ENCODE assay signal across 8 mouse cellular contexts in genomic region chr19:4927904-4928531, GRCm38 (mm10). TPM values are rescaled to one million over a fixed set of nuclear protein-coding genes. Genes with fewer than 3 reads are reported as not detected.
DNase-seq lines count a peak whose midpoint lies in the region; ATAC-seq lines count a peak whose summit lies in the region.

Gene Dpp3 (minus strand): TSS chr19:4928287.

- peaks cover 30% of the 10 kb centered on the region for H3K36me3 ChIP-seq in hindbrain, embryonic 12.5 days

- H3K4me3 ChIP-seq in hindbrain, embryonic 12.5 days, result peak within 1 kb of the TSS; percentile 66

- ATAC-seq in hindbrain, embryonic 12.5 days (ENCODE audit: low FRiP score), result peak; percentile 98

- under 1% methylated on average over 32 of the region's 32 CpGs for WGBS in hindbrain, embryonic 12.5 days

- H3K4me1 ChIP-seq in hindbrain, embryonic 12.5 days, result peaks cover 23% of the 10 kb centered on the region

- 0 out of 2 replicates have a peak, but pooled peaks cover 3% of the 10 kb centered on the region for H3K27me3 ChIP-seq in hindbrain, embryonic 12.5 days

- H3K9me3 ChIP-seq in hindbrain, embryonic 12.5 days (replicated peaks), result no peaks in the 10 kb centered on the region

- peak within 1 kb of the TSS; percentile 84 for H3K27ac ChIP-seq in hindbrain, embryonic 12.5 days

- H3K9ac ChIP-seq in hindbrain, embryonic 12.5 days, result peak within 1 kb of the TSS; percentile 66

- peak within 1 kb of the TSS; percentile 84 for H3K4me2 ChIP-seq in hindbrain, embryonic 12.5 days (replicated peaks)

- DNase-seq in NIH3T3 (ENCODE audit: low read depth), result peak; percentile 100
- DNase-seq in cerebellum, postnatal 10 days, result peak; percentile 100
- peak; percentile 96 to 98 for DNase-seq in frontal cortex, postnatal 10 days (ENCODE audit: low spot score in 2 of 2)
- peak; percentile 98 for DNase-seq in layer of hippocampus, postnatal 14 days (ENCODE audit: low spot score in 2 of 2)
- DNase-seq in lung, postnatal 14 days, result peak; percentile 99
- DNase-seq in retina, adult 2 months (ENCODE audit: low read depth, low spot score), result peak; percentile 94
- peak; percentile 99 for DNase-seq in thymus, postnatal 36 days

RNA-seq across cellular contexts. Expression of gene Dpp3, which starts in this region (rescaled TPM):
- polyA plus RNA-seq in hindbrain, embryonic 12.5 days (2016; fragmentation: Nextera tagmentation; extraction: Ambion mirVana), result 167 TPM in 2 replicates
- 10 to 100 TPM; 50.2 to 52.0 TPM for total RNA-seq in layer of hippocampus, postnatal 14 days (2021)

Comparison
In these comparisons a context has a peak if more than half of its experiments do, and no peak if none do; other contexts are left out.
1. Peak in every context shown above with its lines: DNase-seq, ATAC-seq, H3K4me3 ChIP-seq and H3K27ac ChIP-seq.